Mouse (Mus musculus) midbrain, embryonic 11.5 days (tissue): Measurements from ENCODE around the gene Os9. TPM values are rescaled to one million over a fixed set of nuclear protein-coding genes. Genes with fewer than 3 reads are reported as not detected.
"Not testable (repeated sequence)": the region's sequence is repeated elsewhere in the genome, so short reads cannot be mapped to it uniquely, and the experiment has no call there.

Experiments used
- ATAC-seq: fragments of 200-750 bp; cut with Nextera tagmentation; 2 replicates; pipeline ENCODE4 v1.8.0; 2017; ENCODE audit warnings: moderate TSS enrichment, moderate library complexity; ENCODE audit not compliant: low FRiP score
- DNase-seq: peaks from one replicate; pipeline ENCODE4 v3.0.0; 2015; ENCODE audit warnings: low spot score; ENCODE audit errors: missing footprints
- H3K27ac ChIP-seq: fragments of 300-500 bp; sonication (generic); 2 replicates; pipeline ENCODE4 v1.5.1; 2014; ENCODE audit warnings: low read depth, low read length
- H3K27me3 ChIP-seq: fragments of 300-500 bp; sonication (generic); 2 replicates; pipeline ENCODE4 v1.6.1; 2014; ENCODE audit warnings: mild to moderate bottlenecking, low read length, moderate library complexity, mixed read lengths; ENCODE audit not compliant: control insufficient read depth, insufficient read depth
- H3K36me3 ChIP-seq: fragments of 300-500 bp; sonication (generic); 2 replicates; pipeline ENCODE4 v1.6.1; 2014; ENCODE audit warnings: mild to moderate bottlenecking, low read length, moderate library complexity, mixed read lengths; ENCODE audit not compliant: control insufficient read depth, insufficient read depth
- H3K4me1 ChIP-seq: fragments of 300-500 bp; sonication (generic); 2 replicates; pipeline ENCODE4 v1.6.1; 2014; ENCODE audit warnings: low read length; ENCODE audit not compliant: control insufficient read depth, insufficient read depth
- H3K4me2 ChIP-seq: fragments of 300-500 bp; sonication (generic); 2 replicates; pipeline ENCODE4 v1.6.1; 2014; ENCODE audit warnings: mild to moderate bottlenecking, moderate library complexity
- H3K4me3 ChIP-seq: fragments of 300-500 bp; sonication (generic); 2 replicates; pipeline ENCODE4 v1.5.1; 2014; ENCODE audit warnings: low read depth, low read length
- H3K9ac ChIP-seq: fragments of 300-500 bp; sonication (generic); 2 replicates; pipeline ENCODE4 v1.6.1; 2014; ENCODE audit warnings: low read length
- H3K9me3 ChIP-seq: fragments of 300-500 bp; sonication (generic); 2 replicates; pipeline ENCODE4 v1.6.1; 2016; ENCODE audit warnings: low read length; ENCODE audit not compliant: control insufficient read depth
- WGBS: fragments of 180-500 bp; shearing (Covaris S2); extraction: QIAGEN DNeasy Blood & Tissue Kit; methylation state at CpG from one replicate; pipeline ENCODE4 v1.1.7; 2014; 5-methylcytosine and 5-hydroxymethylcytosine counted together
- polyA plus RNA-seq: library from polyadenylated mRNA; unstranded; fragments of >200 nt; fragmentation: Nextera tagmentation; extraction: Ambion mirVana; gene quantifications from 2 replicates; pipeline ENCODE4 v1.2.1, GENCODE M21; 2014

The Os9 gene
- polyA plus RNA-seq, 1 experiment from 2014 or later = 49.7 TPM

DNA sequence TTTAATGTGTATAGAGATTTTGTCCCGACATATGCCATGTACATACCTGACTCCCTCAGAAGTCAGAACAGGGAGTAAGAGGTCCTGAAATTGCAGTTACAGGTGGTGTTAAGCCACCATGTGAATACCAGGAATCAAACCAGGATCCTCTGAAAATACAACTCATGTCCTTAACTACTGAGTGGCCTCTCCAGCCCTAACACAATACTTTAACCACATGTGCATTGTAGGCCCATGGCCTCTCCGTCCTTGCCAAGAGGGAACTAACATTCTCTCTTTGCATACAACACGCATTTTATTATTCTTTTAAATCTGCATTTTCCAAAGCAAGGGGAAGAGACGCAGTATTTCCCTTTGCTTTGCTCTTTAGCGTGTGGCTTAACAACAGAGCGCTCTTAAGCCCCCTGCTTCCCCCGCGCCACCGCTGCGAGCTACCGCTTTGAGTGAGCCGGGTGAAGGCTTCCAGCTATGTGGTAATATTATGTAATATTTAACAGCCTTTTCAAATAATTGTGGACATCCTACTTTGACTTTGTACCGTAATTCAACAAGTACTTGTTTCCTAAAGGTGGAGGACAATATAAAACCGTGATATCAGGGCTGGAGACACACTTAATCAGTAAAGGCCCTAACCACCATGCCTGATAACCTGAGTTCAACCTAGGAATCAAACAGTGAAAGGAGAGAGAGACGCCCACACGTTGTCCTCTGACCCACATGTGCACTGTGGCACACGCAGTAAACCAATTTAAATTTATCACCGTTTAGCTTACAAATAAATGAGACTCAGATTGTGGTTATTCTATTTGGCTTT, 17.6 kb upstream of the Os9 start:
- H3K9ac ChIP-seq = no peak overlapping the region
- H3K27me3 ChIP-seq = no peaks in the 10 kb centered on the region
- DNase-seq = no peak
- no peak overlapping the region for H3K4me3 ChIP-seq
- no peak overlapping the region for H3K27ac ChIP-seq
- WGBS = 91% methylated on average over 18 of the region's 18 CpGs
- no peak overlapping the region for H3K4me2 ChIP-seq
- ATAC-seq = no peak
- no peaks in the 10 kb centered on the region for H3K9me3 ChIP-seq
- no peaks in the 10 kb centered on the region for H3K36me3 ChIP-seq
- no peaks in the 10 kb centered on the region for H3K4me1 ChIP-seq

DNA sequence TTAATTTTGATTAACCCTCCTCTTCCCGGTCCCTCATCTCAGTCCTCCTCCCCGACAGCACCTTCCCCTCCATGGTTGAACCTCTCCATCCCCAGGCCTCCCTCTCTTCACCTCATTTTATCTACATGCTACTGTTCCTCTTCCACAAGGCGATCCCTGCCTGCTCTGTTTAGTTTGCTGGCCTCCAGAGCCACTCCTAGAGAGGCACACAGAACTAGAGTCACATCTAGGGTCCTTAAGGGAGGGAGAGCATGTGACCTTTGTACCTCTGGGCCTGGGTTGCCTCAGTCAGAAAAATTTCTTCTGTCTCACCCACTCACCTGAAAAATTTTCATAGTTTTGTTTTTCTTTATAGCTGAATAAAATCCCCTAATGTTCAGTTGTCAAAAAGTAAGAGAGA, 17.0 kb upstream of the Os9 start:
- no peak overlapping the region for H3K9ac ChIP-seq
- ATAC-seq (no peak), DNase-seq (no peak)
- H3K9me3 ChIP-seq = no peaks in the 10 kb centered on the region
- 84% methylated on average over 3 of the region's 3 CpGs for WGBS
- H3K4me2 ChIP-seq = no peak overlapping the region
- H3K4me1 ChIP-seq = no peaks in the 10 kb centered on the region
- no peaks in the 10 kb centered on the region for H3K36me3 ChIP-seq
- no peak overlapping the region for H3K4me3 ChIP-seq
- no peaks in the 10 kb centered on the region for H3K27me3 ChIP-seq
- H3K27ac ChIP-seq = no peak overlapping the region

DNA sequence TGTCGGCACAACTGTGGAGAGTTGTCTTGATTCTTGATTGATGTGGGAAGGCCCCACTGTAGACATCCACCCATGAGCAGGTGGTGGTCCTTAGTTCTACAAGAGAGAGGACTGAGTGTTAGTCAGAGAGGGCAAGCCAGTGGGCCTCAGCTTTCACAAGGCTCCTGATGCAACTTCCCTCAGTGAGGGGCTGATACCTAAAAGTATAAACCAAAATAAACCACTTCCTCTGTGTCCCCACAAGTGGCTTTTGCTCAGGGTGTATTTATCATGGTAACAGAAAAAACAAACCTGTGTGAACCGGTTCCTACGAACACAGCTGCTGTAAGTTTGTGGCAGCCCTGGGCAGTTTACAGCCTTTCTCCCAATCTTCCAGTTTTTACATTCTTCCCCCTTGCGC, 15.6 kb upstream of the Os9 start:
- no peak for ATAC-seq
- Histone ChIP-seq H3K36me3 (no peaks in the 10 kb centered on the region), H3K4me2 (no peak overlapping the region), H3K27ac (no peak overlapping the region), H3K9ac (no peak overlapping the region), H3K4me1 (no peaks in the 10 kb centered on the region), H3K4me3 (no peak overlapping the region), H3K27me3 (no peaks in the 10 kb centered on the region), H3K9me3 (no peaks in the 10 kb centered on the region)
- no peak for DNase-seq
- 88% methylated on average over 4 of the region's 4 CpGs for WGBS

DNA sequence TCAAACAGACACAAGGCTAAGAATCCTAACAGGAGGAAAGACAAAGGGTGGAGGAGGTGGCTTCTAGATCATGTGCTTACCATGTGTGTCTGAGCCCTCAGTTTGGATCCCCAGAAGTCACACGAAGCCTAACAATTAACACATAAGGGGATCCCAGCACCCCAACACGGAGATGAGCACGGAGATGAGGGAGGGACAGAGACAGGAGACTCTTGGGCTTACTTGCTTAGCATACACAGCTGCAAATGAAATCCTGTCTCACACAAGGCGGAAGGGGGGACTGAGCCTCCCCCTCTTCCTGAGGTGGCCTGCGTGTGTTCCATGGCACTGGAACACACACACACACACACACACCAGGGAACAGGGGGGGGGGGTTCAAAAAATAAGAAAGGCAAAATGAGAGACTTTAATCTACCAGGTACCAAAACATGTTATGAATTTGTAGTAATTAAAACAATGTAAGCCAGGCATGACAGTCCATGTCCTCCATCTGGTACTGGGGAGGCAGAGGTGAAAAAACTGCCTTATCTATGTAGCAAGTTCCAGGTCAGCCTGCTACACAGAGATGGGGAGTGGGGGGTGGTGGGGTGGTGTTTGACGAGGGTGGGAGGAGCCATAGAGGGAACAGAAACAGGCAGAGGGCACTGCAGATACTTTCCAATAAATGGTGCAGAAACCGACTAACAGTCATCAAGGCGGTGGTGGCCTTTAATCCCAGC, 14.3 kb upstream of the Os9 start:
- Histone ChIP-seq H3K9ac (no peak overlapping the region), H3K4me3 (no peak overlapping the region), H3K4me2 (no peak overlapping the region), H3K27me3 (no peaks in the 10 kb centered on the region), H3K9me3 (no peaks in the 10 kb centered on the region), H3K36me3 (no peaks in the 10 kb centered on the region), H3K4me1 (no peaks in the 10 kb centered on the region), H3K27ac (no peak overlapping the region)
- DNase-seq = peak; percentile 88
- WGBS = 59% methylated on average over 8 of the region's 8 CpGs
- no peak for ATAC-seq

DNA sequence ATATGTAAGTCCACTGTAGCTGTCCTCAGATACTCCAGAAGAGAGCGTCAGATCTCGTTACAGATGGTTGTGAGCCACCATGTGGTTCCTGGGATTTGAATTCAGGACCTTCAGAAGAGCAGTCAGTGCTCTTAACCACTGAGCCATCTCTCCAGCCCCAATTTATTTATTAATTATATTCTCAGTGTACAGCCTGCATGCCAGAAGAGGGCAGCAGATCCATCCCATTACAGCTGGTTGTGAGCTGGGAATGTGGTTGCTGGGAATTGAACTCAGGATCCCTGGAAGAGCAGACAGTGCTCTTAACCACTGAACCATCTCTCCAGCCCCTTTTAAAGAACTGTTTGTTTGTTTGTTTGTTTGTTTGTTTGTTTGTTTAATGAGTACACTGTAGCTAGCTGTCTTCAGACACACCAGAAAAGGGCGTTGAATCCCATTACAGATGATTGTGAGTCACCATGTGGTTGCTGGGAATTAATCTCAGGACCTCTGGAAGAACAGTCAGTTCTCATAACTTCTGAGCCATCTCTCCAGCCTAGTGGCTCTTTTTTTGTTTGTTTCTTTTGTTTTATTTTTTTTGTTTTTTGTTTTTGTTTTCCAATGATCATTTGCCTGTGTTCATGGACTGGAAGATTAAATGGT, 13.6 kb upstream of the Os9 start:
- WGBS = 88% methylated on average over 3 of the region's 3 CpGs
- H3K27ac ChIP-seq = not testable (repeated sequence)

DNA sequence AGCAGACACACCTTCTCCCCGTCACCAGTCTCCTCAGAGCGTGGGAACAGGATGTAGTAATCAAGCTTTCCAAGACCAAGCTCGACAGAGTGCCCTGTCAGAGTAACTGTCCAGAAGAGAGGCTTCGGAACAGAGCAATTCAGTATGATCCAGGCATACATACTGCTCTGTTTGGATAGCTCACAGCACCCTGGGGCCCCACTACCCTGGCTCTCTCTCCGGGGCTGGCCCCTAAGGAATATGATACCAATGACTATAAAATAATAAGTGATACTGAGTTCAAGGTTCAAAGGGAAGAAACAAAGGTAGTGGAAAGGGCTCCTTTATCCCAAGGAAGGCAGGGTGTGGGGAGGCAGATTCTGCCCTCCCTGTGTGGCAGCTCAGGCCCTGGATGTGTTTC, 11.5 kb upstream of the Os9 start:
- no peaks in the 10 kb centered on the region for H3K36me3 ChIP-seq
- WGBS = 77% methylated on average over 5 of the region's 5 CpGs
- no peaks in the 10 kb centered on the region for H3K9me3 ChIP-seq
- no peak for DNase-seq
- no peak overlapping the region for H3K27ac ChIP-seq
- no peak for ATAC-seq
- H3K4me1 ChIP-seq = no peaks in the 10 kb centered on the region
- no peak overlapping the region for H3K4me2 ChIP-seq
- no peaks in the 10 kb centered on the region for H3K27me3 ChIP-seq
- H3K4me3 ChIP-seq = no peak overlapping the region
- H3K9ac ChIP-seq = no peak overlapping the region

More for the DNA sequence above, 13.6 kb upstream of the Os9 start:
- not testable (repeated sequence) for H3K4me2 ChIP-seq, H3K9ac ChIP-seq, ATAC-seq, H3K9me3 ChIP-seq, DNase-seq, H3K27me3 ChIP-seq, H3K4me3 ChIP-seq, H3K4me1 ChIP-seq, H3K36me3 ChIP-seq

DNA sequence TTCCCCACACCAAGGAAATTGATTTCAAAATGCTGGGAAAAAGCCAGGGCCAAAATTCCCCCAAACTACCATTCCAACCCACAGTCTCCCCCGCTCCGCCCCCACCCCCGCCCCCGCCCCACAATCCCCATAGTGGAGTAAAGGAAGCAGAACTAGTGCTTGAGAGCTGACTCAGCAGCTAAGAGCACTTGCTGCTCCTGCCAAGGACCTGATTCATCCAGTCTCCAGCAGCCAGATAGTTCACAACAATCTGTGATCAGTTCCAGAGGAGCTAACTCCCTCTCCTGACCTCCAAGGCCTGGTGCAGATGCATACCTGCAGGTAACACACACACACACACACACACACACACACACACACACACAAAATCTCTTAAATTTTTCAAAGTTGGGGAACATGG, 8.5 kb upstream of the Os9 start:
- Histone ChIP-seq H3K36me3 (no peaks in the 10 kb centered on the region), H3K4me3 (no peak overlapping the region), H3K4me2 (no peak overlapping the region), H3K27me3 (no peaks in the 10 kb centered on the region), H3K4me1 (no peaks in the 10 kb centered on the region), H3K9me3 (no peaks in the 10 kb centered on the region), H3K9ac (no peak overlapping the region), H3K27ac (no peak overlapping the region)
- ATAC-seq (no peak), DNase-seq (no peak)
- 82% methylated on average over 4 of the region's 4 CpGs for WGBS

DNA sequence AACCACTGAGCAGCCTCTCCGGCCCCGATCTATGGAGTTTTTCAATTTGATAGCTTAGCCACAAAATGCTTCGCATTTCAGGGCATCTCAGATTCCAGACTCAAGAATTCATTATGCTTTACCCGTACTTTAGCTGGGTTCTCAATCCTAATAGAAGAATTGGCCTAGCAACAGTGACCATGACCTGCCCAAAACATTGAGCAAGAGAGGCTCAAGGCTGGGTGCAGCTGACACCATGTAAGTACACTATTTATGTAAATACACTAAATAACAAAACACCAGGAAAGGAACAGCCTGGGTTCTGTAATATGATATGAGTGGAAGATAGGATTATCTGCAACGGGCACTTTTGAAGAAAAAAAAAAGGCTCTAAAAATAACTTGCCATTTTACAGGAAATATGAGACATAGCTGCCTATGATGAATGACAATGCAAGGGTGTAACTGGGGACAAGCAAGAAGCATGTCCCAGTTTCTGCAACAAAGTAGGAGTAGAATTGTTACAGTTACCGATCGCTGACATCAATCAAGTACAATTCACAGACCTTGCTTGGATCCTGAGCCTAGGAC, 6.9 kb upstream of the Os9 start:
- H3K4me1 ChIP-seq = 0 out of 2 replicates have a peak, but pooled peaks cover 3% of the 10 kb centered on the region
- DNase-seq (no peak), ATAC-seq (no peak)
- H3K4me2 ChIP-seq = no peak overlapping the region
- 90% methylated on average over 7 of the region's 7 CpGs for WGBS
- no peak overlapping the region for H3K27ac ChIP-seq
- H3K9ac ChIP-seq = no peak overlapping the region
- no peak overlapping the region for H3K4me3 ChIP-seq
- H3K27me3 ChIP-seq = no peaks in the 10 kb centered on the region
- H3K36me3 ChIP-seq = no peaks in the 10 kb centered on the region
- no peaks in the 10 kb centered on the region for H3K9me3 ChIP-seq

DNA sequence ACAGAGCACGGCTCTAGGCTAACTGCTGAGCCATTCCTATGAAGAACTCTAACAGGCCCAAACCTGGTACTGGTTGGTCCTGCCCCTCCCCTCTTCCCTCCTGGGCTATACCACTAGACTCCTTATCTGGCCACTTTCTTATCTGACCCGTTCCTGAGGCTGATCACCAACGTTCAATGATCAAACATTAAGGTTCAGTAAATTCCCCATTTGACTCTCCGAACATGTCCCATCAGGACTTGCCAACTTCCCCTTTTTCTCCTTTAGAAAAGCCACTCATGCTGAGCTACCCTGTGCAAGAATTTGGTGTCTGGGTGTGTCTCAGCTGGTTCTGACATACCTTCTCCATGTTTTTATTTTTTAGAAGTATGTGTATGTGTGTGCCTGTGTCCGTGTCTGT, 5.6 kb upstream of the Os9 start:
- Histone ChIP-seq H3K9me3 (no peaks in the 10 kb centered on the region), H3K27me3 (no peaks in the 10 kb centered on the region), H3K36me3 (no peaks in the 10 kb centered on the region), H3K4me2 (no peak overlapping the region), H3K9ac (no peak overlapping the region), H3K4me3 (no peak overlapping the region), H3K4me1 (0 out of 2 replicates have a peak, but pooled peaks cover 3% of the 10 kb centered on the region), H3K27ac (no peak overlapping the region)
- DNase-seq (no peak), ATAC-seq (no peak)
- WGBS = 86% methylated on average over 5 of the region's 5 CpGs
